Mouse (Mus musculus): ENCODE measurements around the gene Srp54b.
"Not testable (repeated sequence)": the region's sequence is repeated elsewhere in the genome, so short reads cannot be mapped to it uniquely, and the experiment has no call there.

GRCm38 (mm10) chr12:55135540-55135939 is 19.4 kb upstream of the Srp54b start:
- TF ChIP-seq CTCF (IDR thresholded peaks at IDR 0.05; ENCODE audit: extremely low read depth, insufficient read length, insufficient replicate concordance, low read depth, low read length); POLR2A (IDR thresholded peaks at IDR 0.05; ENCODE audit: low read depth, low read length): not testable (repeated sequence)
